Mouse (Mus musculus) embryonic fibroblast, embryonic 13.5 days (primary cell): ENCODE data around the gene Mrpl48.

Experiments used
- CTCF ChIP-seq: IDR thresholded peaks from 2 replicates; pipeline ENCODE4 v1.5.1; 2011; ENCODE audit warnings: mild to moderate bottlenecking, control low read depth, low read length, moderate library complexity, borderline replicate concordance; ENCODE audit not compliant: insufficient read depth
- POLR2A ChIP-seq: IDR thresholded peaks from 2 replicates; pipeline ENCODE4 v1.6.1; 2011; ENCODE audit warnings: low read depth, mild to moderate bottlenecking, control low read depth, low read length, moderate library complexity

- TF ChIP-seq CTCF (no peak), POLR2A (no peak)
Measured at GRCm38 (mm10) chr7:100496791-100497190, 111.3 kb downstream of the Mrpl48 start.
